Mouse (Mus musculus): ENCODE measurements at regions not wholly inside any gene's neighbourhood (a gene's known extent, or its start where the extent isn't known, plus 50 kb on each side); places are given as distances from the start of the nearest gene placed in this dataset.

DNA sequence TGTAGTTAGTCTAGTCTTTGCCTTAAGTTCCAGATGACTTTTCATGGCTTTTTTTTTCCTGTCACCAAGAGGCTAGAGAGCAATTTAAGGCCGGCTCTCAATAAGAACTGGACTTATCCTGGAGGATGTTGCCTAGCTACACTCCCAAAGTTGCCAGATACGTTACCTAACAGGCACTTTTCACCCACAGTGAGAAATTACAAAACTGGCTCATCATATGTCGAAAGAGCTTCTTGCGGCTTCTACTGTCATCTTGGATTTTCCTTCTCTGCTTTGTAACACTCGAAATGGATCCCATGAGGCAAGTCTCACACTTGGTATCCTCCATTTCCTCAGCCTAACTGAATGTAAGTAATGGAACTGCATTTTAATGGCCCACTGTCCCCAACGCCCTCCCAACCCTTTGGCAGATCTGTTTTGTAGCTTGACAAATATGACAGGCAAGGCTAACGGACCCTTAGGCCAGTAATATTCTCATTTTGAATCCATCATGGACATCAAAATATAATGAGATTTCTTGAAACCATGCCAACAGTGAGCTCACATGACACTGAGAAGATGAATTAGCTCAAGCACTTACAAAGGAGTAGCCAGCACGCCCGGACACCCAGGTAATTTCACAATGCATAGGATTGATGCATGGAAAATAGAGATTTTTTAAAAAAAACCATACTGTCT, 480.5 kb upstream of the Rgmb start:
- H3K4me1 ChIP-seq (ENCODE audit: control insufficient read depth in 2 of 2, insufficient read depth in 2 of 2, low read length in 2 of 2, poor library complexity in 1 of 2): no peaks in the 10 kb centered on the region
- H3K27ac ChIP-seq (ENCODE audit: insufficient read depth, low read depth, low read length, poor library complexity, severe bottlenecking): no peak overlapping the region
- H3K36me3 ChIP-seq (ENCODE audit: control insufficient read depth, insufficient read depth, low read length, poor library complexity, severe bottlenecking): no peaks in the 10 kb centered on the region
- H3K9ac ChIP-seq (ENCODE audit: insufficient read depth, low read depth, low read length, poor library complexity, severe bottlenecking): no peak overlapping the region
- H3K4me3 ChIP-seq (ENCODE audit: insufficient read depth in 1 of 2, low read depth in 1 of 2, low read length in 2 of 2, poor library complexity in 1 of 2, severe bottlenecking in 1 of 2): no peak overlapping the region
- H3K9me3 ChIP-seq (ENCODE audit: control insufficient read depth, insufficient read depth, low read depth, low read length): no peaks in the 10 kb centered on the region
- in situ Hi-C loops (cut with MboI; ENCODE audit: low sequenced_read_pairs in 2 of 2, unreplicated experiment in 2 of 2): no loop called here
- TF ChIP-seq MAFK (IDR thresholded peaks at IDR 0.05; ENCODE audit: insufficient read depth, low read depth, low read length) (no peak), ZNF384 (IDR thresholded peaks at IDR 0.05; ENCODE audit: low read depth, low read length) (no peak), HCFC1 (IDR thresholded peaks at IDR 0.05; ENCODE audit: borderline replicate concordance, insufficient read depth, low read length) (no peak)
- DNase-seq (ENCODE audit: low read depth, low spot score): no peak

DNA sequence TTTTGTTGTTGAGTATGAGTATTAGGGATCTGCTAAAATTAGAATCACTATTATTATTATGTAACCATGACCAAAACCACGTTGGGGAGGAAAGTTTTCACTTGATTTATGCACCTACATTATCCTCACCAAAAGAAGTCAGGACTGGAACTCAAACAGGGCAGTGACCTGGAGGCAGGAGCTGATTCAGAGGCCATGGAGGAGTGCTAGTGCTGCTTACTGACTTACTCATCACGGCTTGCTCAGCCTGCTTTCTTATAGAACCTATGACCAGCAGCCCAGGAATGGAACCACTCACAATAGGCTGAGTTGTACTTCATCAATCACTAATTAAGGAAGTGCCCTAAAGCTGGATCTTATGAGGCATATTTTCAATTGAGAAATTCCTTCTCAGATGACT, 470.9 kb upstream of the Rgmb start:
- Histone ChIP-seq H3K4me1 (ENCODE audit: control insufficient read depth in 2 of 2, insufficient read depth in 2 of 2, low read length in 2 of 2, poor library complexity in 1 of 2) (no peaks in the 10 kb centered on the region), H3K4me3 (ENCODE audit: insufficient read depth in 1 of 2, low read depth in 1 of 2, low read length in 2 of 2, poor library complexity in 1 of 2, severe bottlenecking in 1 of 2) (no peak overlapping the region), H3K36me3 (ENCODE audit: control insufficient read depth, insufficient read depth, low read length, poor library complexity, severe bottlenecking) (no peaks in the 10 kb centered on the region), H3K9ac (ENCODE audit: insufficient read depth, low read depth, low read length, poor library complexity, severe bottlenecking) (no peak overlapping the region), H3K27ac (ENCODE audit: insufficient read depth, low read depth, low read length, poor library complexity, severe bottlenecking) (no peak overlapping the region), H3K9me3 (ENCODE audit: control insufficient read depth, insufficient read depth, low read depth, low read length) (no peaks in the 10 kb centered on the region)
- in situ Hi-C loops (cut with MboI; ENCODE audit: low sequenced_read_pairs in 2 of 2, unreplicated experiment in 2 of 2): no loop called here
- no peak for DNase-seq (ENCODE audit: low read depth, low spot score)
- no peak for TF ChIP-seq MAFK (IDR thresholded peaks at IDR 0.05; ENCODE audit: insufficient read depth, low read depth, low read length)
- TF ChIP-seq HCFC1 (IDR thresholded peaks at IDR 0.05; ENCODE audit: borderline replicate concordance, insufficient read depth, low read length): no peak
- TF ChIP-seq CHD2 (IDR thresholded peaks at IDR 0.05; ENCODE audit: low read depth, low read length): no peak
- TF ChIP-seq ZC3H11A (IDR thresholded peaks at IDR 0.05; ENCODE audit: borderline replicate concordance, low read depth, low read length): no peak
- no peak for TF ChIP-seq ZNF384 (IDR thresholded peaks at IDR 0.05; ENCODE audit: low read depth, low read length)

- Histone ChIP-seq H3K4me1 (ENCODE audit: control insufficient read depth in 2 of 2, insufficient read depth in 2 of 2, low read length in 2 of 2, poor library complexity in 1 of 2) (no peaks in the 10 kb centered on the region), H3K4me3 (ENCODE audit: insufficient read depth in 1 of 2, low read depth in 1 of 2, low read length in 2 of 2, poor library complexity in 1 of 2, severe bottlenecking in 1 of 2) (no peak overlapping the region), H3K9me3 (ENCODE audit: control insufficient read depth, insufficient read depth, low read depth, low read length) (no peaks in the 10 kb centered on the region), H3K36me3 (ENCODE audit: control insufficient read depth, insufficient read depth, low read length, poor library complexity, severe bottlenecking) (no peaks in the 10 kb centered on the region), H3K9ac (ENCODE audit: insufficient read depth, low read depth, low read length, poor library complexity, severe bottlenecking) (no peak overlapping the region), H3K27ac (ENCODE audit: insufficient read depth, low read depth, low read length, poor library complexity, severe bottlenecking) (no peak overlapping the region)
- no peak for DNase-seq (ENCODE audit: low read depth, low spot score)
- in situ Hi-C loops (cut with MboI; ENCODE audit: low sequenced_read_pairs in 2 of 2, unreplicated experiment in 2 of 2): no loop called here
- no peak for TF ChIP-seq HCFC1 (IDR thresholded peaks at IDR 0.05; ENCODE audit: borderline replicate concordance, insufficient read depth, low read length)
- TF ChIP-seq ZNF384 (IDR thresholded peaks at IDR 0.05; ENCODE audit: low read depth, low read length): no peak
- TF ChIP-seq ZC3H11A (IDR thresholded peaks at IDR 0.05; ENCODE audit: borderline replicate concordance, low read depth, low read length): no peak
- no peak for TF ChIP-seq CHD2 (IDR thresholded peaks at IDR 0.05; ENCODE audit: low read depth, low read length)
- TF ChIP-seq MAFK (IDR thresholded peaks at IDR 0.05; ENCODE audit: insufficient read depth, low read depth, low read length): no peak
Observed at GRCm38 (mm10) chr17:16298553-16298952, 467.7 kb upstream of the Rgmb start.

Measured in ES-E14 (cell line).